Mouse (Mus musculus): ENCODE measurements at regions not wholly inside any gene's neighbourhood (a gene's known extent, or its start where the extent isn't known, plus 50 kb on each side); places are given as distances from the start of the nearest gene placed in this dataset.
"Not testable (repeated sequence)": the region's sequence is repeated elsewhere in the genome, so short reads cannot be mapped to it uniquely, and the experiment has no call there.

DNA sequence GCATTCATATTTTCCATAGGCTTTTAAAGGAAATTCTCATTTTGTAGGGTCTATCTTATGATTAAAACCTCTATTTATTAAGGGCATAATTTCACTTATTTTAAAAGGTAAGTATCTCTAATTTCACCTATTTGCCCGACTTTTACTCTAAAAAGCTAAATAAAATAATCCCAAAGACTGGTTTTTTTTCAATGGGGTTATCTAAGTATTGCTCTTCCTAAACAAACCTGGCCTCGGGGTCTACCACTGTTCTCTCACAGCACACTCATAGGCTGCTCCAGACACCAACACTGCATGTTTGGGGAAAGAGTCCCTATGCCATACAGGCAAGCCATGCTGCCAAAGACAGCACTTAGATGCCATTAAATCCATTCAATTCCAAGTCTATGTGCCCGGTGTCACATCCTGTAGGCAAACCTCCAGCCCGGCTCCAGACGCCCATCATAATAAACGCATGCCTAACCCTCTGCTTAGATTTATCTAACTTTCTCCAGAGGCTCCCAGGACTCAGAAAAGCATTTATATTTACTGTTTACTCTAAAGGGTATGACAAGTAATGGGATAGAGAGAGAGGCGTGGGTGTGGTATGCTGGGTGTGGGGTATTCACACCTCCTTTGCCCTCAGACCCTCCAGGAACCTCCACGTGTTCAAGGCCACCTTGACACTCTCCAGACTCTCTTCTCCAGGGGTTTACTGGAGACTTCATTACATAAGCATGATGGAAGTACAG, 62.5 kb upstream of the Cpm start:
- no peak for DNase-seq

DNA sequence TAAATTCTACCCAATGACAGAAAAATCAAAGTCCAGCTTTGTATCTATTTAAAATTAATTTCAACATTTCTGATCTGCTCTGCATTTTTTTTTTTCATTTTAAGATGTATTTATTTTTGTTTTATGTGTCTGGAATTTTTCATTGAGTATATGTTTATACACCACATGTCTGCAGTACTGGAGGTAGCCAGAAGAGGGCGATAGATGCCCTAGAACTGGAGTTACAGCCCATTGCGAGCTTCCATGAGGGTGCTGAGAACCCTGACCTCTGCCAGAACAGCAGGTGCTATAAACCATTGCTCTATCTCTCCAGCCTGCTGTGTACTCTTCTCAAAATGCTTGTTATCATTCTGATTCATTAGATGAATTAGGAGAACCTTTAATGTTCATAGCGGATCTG, 63.1 kb upstream of the Cpm start:
- no peak for DNase-seq

DNA sequence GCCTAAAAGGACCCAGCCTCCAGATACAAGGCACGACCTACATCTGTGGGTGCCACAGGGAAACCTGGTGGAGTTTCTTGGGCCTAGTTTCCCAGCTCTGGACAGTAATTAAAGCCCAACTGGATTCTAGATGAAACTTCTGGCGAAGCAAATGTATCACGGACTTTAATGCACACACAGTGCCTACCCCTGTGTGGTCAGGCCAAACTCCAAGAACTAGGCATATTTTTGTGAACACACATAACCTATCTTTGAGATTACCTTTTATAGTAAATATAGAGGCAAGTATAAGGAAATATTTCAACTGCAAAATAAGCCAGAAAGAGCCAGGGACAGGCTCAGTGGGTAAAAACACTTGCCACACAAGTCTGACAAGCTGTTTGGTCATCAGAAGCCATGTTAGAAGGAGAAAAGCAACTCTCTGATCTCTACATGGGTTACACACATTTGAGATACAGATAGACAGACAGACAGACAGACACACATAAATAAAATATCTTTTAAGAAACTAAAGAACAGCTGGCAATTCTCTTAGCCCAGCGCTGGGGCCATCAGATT, 63.7 kb upstream of the Cpm start:
- no peak for DNase-seq

DNA sequence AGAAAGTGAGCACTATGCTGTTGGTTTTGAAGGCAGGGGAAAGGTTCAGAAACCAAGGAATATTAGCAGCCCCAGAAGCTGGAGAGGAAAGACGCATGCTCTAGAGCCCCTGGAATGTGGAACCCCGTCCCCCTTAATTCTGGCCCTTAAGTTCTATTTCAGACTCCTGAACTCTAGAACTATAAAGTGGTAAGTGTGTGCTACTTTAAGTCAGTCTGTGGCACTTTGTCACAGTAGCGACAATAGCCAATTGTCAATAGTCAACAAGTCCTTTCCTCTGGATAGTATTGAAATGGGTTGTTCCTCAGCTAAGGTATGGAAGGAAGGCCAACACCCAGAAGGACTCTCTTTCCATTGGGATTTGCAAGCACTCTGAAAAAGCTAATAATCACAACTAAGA, 64.2 kb upstream of the Cpm start:
- no peak for DNase-seq

DNA sequence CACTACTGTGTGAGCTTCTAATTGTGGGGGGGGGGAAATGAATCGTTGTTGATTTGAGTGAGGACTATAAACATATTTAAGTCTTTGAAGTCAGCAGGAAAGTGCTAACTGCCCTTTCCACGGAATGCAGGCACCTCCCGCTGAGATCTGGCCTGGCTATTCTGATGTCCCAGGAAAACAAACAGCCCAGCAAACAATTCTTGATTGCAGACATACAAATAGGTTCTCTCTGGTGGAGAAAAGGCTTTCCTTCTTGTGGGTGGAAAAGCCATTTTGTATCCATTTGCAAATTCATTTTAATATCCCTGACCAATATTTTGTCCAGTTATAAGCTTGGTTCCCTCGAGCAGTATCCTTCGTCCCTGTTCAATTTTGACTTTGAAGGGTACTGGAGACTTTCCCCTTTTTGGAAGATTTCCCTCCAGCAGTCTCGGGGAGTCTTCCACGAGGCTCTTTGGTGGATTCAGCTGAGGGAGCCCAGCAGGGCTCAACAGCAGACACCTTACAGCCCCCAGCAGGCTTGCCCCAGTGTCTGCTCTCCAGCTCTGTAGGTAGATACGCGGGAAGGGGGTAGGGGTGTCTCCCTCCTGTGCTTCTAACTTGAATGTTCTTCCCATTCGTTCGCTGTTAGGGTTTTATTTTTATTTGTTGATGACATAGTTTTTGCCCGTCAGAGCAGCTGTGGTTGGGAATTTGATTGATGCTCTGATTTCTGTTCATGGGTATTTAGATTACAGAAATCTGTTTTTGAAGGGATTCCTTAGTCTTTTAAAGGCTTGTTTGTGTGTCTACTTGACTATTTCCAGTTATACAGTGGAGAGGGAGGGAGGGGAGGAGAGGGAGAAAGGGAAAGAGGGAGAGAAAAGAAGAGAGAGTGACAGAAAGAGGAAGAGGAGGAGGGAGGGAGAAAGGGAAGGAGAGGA, 64.9 kb upstream of the Cpm start:
- DNase-seq = peak; percentile 15

DNA sequence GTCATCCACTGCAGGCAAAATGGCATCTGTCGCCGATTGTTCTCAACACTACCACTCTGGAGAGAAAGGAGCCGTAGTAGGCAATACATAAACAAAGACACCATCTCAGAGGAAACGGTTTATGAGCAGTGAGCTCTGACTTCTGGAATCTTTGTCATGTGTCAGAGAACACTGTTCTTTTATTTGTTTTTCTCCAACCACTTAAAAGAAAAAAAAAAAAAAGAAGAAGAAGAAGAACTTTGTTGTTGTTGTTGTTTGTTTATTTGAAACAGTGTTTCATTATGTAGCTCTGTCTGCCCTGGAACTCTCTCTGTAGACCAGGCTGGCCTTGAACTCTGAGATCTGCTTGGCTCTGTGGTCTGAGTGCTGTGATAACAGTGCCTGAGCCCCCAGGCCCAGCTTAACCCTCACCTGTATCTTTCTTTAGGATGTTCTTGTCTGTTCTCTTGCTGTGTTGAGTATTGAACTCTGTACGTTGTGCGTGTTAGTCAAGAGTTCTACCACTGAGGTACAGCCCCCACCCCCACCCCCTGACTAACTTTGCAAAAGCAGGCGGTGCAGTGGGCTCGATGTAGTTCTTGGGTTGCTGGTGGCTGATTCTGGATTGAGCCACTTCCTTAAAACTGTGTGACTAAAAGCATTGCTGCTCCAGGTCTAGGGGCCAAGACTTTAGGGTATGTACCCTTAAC, 65.7 kb upstream of the Cpm start:
- DNase-seq = no peak

DNA sequence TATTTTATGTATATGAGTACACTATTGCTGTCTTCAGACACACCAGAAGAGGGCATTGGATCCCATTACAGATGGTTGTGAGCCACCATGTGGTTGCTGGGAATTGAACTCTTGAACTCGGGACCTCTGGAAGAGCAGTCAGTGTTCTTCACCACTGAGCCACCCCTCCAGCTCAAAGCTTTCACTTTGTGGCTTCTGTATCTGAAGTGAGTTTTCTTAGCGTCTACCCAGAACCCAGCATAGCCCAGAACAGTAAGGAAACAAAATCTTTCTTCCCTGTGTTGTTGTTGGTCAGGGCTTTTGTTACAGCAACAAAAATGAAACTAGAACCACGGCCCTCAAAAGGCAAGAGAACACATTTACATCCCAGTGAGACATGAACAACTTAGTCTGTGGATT, 66.5 kb upstream of the Cpm start:
- not testable (repeated sequence) for DNase-seq

DNA sequence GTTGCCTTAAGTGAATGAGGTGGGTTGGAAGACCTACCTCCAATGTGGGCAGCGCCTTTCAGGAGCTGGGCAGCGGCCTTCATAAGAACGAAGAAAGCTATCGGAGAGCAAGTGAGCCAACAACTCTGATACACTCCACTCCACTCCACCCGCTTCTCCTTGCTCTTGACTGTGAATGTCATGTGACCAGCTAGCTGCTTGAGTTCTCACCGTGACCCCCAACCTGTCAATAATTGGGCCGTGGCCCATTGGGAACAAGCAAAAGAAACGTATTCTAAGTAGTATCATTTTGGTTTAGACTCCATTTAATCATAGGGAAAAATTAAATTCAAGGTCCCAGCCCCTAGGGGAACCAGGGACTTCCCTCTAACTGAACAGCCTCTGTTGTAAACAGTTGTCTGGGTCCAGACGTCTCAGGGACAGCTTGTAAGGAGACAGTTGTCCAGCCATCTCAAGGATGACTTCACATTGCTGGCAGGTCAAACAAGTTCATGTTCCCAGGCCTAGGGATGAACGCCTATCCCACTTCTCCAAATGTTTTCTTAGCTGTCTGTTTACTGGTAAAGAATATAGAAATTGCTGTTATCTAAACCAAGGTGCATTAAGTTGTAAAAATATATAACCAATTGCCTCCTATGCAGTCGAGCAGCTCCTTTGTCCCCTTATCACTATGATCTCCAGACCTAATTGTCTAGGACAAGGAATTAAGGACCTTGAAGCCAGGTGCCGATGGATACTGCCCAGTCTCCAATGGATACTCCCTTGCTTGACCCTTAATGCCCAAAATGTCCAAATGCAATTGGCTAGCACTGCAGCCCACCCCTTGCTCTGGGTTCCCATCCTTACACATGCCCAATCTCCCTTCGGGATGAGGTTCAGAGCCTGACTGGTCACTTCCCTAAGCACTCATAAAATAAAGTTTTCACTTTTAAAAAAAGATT, 67.1 kb upstream of the Cpm start:
- DNase-seq = no peak

DNA sequence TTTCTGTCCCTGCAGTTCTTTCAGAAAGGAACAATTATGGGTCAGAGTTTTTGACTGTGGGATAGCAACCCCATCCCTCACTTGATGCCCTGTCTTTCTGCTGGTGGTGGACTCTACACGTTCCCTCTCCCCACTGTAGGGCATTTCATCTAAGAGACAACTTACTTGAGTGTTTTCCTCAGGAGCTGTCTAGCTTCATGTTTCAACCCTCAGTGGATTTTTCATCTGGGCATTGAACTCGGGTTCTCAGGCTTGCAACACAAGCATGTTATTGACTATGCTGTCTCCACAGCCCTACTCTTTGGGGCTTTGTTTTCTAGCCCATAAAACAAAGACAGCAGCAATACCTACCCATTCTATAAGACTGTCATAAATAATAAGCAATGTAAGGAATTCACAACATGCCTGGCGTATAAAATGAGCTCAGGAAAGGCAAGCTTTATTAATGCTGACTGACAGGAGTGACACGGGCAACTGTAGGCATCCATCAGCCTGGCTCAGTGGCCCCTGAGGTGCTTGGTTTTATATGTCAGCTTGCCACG, 68.0 kb upstream of the Cpm start:
- no peak for DNase-seq

DNA sequence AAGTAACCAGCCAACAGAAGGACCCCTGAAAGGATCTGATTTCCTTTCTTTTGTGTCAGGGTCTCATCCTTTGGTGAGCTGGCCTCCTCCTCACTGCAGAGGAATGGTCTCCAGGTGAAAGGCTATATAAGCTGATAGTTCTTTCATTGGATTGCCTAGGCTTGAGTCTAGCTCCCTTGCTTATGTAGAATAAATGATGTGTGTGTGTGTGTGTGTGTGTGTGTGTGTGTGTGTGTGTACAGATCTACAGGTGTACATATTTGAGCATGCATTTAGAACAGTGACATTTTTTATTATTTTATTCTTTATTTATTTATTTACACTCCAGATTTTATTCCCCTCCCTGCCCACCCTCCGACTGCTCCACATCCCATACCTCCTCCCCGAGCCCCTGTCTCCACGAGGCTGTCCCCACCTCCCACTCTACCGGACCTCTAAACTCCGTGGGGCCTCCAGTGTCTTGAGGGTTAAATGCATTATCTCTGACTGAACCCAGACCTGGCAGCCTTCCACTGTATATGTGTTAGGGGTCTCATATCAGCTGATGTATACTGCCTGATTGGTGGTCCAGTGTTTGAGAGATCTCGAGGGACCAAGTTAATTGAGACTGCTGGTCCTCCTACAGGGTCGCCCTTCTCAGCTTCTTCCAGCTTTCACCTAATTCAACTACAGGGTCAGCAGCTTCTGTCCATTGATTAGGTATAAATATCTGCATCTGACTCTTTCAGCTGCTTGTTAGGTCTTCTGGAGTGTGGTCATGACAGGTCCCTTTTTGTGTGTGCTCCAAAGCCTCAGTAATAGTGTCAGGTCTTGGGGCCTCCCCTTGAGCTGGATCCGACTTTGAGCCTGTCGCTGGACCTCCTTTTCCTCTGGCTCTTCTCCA, 68.7 kb upstream of the Cpm start:
- DNase-seq = no peak

DNA sequence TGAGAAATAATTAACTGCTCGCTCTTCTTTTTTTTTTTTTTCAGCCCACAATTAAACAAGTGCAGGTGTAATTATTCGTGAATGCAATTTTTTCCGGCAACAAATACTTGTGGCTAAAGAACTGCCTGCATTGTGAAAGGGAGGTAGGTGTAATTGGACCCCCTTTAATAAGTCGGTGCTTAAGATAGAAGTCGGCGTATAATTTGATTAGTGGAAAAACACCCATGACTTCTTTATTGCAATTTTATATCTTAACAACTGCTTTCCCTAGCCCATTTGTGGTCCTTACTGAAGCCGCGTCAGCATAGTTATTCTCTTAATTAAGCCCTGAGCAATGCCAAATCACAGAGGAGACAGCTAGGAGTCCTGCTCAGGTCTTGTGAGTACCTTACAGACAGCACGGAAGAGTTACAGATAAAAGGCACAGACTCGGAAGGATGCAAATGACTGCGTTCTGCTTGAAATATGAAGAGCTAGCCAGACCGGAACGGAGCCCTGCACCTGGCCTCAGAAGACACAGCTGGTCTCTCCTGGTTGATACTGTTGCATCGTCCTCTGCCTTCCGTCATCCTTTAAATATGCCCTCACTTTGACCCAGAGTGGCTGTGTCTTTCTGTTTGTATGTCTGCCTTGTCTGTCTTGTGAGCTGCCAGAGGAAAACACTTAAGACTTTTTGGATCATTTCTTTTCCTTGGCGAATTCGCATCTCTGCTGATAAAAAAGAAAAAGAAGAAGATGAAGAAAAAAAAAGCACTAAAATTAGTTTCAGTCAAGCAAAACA, 69.5 kb upstream of the Cpm start:
- DNase-seq = no peak

DNA sequence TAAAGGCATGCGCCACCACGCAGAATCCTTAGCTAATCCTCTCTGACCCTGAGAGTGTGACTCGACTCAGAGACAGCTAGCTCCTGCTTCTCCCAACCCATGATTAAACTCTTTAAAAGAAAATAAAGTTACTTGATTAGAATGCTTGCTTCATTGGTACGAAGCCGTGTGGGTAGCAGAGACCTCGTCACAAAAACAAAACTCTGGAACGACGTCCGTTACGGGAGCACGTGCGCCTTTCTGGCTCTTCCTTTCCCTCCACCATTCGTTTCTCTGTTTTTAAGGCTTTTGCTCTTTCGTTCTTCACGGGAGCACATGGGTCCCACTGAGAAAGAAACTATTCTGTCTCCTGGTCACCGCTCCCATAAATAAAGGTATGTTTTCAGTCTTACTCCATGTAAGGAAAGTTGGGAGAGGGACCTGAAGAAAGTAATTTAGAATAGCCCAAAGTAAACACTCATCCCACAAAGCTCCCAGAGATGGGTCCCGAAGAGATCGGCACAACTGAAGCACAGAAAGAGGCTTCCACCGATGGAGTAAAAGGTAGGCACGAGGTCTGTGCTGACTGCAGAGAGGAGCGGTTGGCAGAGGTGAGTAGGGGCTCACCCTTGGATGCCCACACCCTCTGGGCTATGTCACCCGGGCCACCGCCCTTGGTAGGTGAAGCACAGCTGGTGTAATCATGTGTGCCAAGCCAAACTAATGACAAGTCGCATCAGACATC, 70.2 kb upstream of the Cpm start:
- DNase-seq = no peak

DNA sequence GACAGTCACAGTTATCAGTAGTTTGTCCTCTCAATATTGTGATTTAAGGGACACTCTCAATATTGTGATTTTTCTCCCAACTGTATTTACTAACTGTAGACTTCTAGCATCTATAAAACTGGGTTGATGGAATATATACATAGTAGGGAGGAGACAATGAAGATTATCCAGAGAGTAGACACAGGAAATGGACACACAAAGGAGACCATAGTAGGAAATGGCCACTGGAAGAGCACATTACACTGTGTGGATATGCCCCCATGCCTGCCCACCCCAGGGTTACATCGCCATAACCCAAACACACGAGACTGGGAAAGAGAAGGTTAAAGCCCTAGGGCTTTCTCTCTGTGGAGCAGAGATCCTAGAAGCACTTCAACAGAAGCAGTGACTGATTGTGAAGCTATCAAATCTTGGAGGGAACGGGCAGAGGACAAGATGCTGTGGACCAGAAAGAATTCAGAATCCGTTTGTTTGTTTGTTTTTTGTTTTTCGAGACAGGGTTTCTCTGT, 71.0 kb upstream of the Cpm start:
- DNase-seq = no peak

DNA sequence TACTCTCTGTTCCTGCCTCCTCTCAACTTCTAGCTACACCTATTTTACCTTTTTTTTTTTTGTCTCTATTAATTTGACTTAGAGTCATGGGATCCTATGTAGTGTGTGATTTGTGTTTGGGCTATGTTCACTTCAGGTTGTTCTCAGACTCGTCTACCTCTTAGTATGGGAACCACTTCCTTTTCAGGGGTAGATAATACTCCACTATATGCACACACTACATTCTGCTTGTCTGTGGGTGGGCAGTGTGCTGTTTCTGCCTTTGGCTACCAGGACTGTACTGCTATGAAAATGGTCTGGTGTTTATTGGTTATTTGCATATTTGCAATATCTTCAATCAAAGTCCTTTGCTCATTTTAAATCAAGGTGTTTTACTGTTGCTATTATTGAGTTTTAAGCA, 71.6 kb upstream of the Cpm start:
- no peak for DNase-seq

DNA sequence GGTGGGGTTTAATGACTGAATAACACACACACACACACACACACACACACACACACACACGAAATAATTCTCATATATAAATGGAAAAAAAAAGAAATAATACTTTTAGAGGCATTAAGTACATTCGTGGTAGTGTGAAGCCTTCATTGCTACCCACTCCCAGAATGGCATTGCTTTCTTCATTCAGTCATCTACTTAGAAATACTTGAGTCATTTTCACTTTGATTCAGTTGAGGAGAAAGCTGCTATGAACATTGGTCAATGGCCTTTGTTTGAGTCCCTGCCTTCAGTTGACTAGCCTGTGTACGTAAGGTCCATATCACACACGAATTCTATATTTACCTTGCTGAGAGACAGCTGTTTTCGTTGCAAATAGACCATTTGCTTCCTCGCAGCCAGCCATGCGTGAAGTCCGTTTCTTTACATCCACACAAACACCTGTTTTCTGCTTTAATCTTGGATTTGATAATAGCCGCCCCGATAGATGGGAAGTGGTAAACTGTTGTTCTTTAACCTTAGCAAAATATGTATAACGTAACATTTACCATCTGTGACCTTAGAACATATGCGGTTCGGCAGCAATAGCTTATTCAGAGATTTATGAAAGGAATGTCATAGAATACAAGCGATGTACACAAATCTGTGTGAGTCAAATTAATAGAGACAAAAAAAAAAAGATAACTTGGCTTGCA, 72.3 kb upstream of the Cpm start:
- no peak for DNase-seq

DNA sequence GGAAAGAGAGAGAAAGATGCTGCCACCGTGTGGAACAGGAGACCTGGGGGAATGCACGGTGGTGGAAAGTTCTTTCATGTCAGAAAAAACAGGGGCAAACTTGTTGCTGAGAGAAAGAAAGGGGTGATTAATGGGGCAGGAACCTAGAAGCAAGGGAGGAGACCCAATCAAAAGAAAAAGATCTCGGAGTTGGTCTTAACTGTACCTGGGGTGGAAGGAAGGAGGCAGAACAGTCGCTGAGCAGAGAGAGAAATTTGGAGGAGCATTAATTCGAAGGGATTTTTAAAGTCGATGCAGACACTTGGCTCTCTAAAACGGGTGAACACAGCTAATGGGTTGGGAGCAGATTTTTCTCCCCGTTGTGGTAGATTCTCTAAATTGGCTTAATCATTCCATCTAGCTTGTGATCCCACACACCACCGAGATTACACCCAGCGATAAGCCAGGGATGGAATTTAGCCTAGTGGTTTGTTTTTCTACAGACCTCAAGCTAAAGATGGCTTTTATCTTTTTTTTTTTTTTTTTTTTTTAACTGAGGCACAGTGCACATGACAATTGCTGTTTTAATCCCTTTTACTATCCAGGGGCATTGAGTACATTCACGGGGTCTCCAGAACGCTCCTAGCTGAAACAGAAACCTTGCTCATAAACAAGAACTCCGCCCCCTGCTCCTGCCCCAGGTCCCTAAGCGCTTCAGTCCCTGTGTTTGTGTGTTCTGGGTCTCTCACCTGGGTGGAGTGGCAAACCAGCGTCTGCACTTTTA, 73.1 kb upstream of the Cpm start:
- no peak for DNase-seq

DNA sequence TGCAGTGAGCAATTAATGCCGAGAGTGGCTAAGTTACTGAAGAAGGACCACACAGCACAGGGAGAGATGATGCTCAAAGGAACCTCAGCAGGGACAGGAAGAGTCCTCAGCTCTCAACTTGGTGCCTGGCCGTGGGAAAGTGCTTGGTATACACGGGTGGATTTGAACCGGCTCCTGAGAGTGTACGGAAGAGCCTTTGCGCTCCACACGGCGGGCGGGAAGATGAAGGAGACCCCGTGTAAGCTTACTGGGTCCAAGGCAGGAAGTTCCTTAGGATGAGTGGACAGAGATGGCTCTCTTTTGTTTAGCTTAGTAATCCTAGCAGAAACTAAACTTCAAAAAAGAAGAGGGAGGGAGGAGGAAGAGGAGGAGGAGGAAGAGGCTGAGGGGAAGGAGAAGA, 73.8 kb upstream of the Cpm start:
- DNase-seq = no peak

DNA sequence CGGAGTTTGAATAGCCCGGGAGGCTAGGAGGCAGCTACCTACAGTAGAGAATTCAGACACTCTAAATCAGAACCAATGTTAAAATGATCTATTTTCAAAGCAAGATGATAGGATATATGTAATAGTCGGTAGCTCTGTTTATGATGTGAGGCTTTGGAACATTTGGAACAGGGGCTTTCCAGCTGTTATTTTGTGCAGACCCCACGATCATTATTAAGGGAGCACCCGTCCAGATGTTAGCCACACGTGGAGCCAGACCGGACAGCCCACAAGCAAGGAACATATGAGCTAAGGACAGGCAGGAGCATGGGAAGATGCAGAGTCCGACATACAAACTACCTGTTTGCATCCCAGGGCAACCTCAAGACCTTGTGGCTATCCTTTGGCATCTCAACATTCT, 74.3 kb upstream of the Cpm start:
- DNase-seq = no peak

Measured in retina, postnatal 1 day (tissue).